Mouse (Mus musculus) spleen, adult 2 months (tissue): ENCODE measurements around the gene Fam168a. TPM values are rescaled to one million over a fixed set of nuclear protein-coding genes. Genes with fewer than 3 reads are reported as not detected.

Experiments
- DNase-seq, 2 experiments: peaks; one replicate each; pipeline versions ENCODE4 v3.0.0 to v3.0.0-alpha.2; 2012 to 2021; ENCODE audit warnings: low spot score in 2 of 2, low read depth in 1 of 2
- H3K27ac ChIP-seq: fragments of 200-500 bp; 2 replicates; pipeline ENCODE4 v1.5.1; 2012; ENCODE audit warnings: low read length, inconsistent platforms; ENCODE audit not compliant: insufficient read depth
- H3K27me3 ChIP-seq: fragments of 200-500 bp; 2 replicates; pipeline ENCODE4 v1.6.1; 2012; ENCODE audit warnings: mild to moderate bottlenecking, moderate library complexity, low read length, inconsistent platforms; ENCODE audit not compliant: control insufficient read depth, insufficient read depth
- H3K36me3 ChIP-seq: fragments of 200-500 bp; 2 replicates; pipeline ENCODE4 v1.6.1; 2012; ENCODE audit warnings: mild to moderate bottlenecking, low read length, inconsistent platforms; ENCODE audit not compliant: control insufficient read depth, insufficient read depth
- H3K4me1 ChIP-seq: fragments of 200-500 bp; 2 replicates; pipeline ENCODE4 v1.6.1; 2011; ENCODE audit warnings: inconsistent platforms; ENCODE audit not compliant: control insufficient read depth, insufficient read depth, insufficient read length
- H3K4me3 ChIP-seq: fragments of 200-500 bp; 2 replicates; pipeline ENCODE4 v1.5.1; 2011; ENCODE audit warnings: mild to moderate bottlenecking, inconsistent platforms; ENCODE audit not compliant: insufficient read depth, insufficient read length; ENCODE audit errors: extremely low read depth
- CTCF ChIP-seq: fragments of 200-500 bp; IDR thresholded peaks from 2 replicates; pipeline ENCODE4 v1.5.1; 2011; ENCODE audit warnings: mild to moderate bottlenecking, inconsistent platforms; ENCODE audit not compliant: insufficient read depth, insufficient read length, insufficient replicate concordance; ENCODE audit errors: extremely low read depth
- POLR2A ChIP-seq: fragments of 200-500 bp; IDR thresholded peaks from 2 replicates; pipeline ENCODE4 v1.6.1; 2011; ENCODE audit warnings: low read depth, low read length, inconsistent platforms
- WGBS: fragments of 180-500 bp; shearing (Covaris S2); methylation state at CpG from one replicate; pipeline ENCODE4 v1.1.7; 2018; 5-methylcytosine and 5-hydroxymethylcytosine counted together
- polyA plus RNA-seq: library from polyadenylated mRNA; depleted of rRNA; stranded (reverse); fragments of >200 nt; gene quantifications from 2 replicates; pipeline ENCODE4 v1.2.3, GENCODE M21; 2012

Fam168a gene
- polyA plus RNA-seq, 1 experiment = 56.7 TPM

DNA sequence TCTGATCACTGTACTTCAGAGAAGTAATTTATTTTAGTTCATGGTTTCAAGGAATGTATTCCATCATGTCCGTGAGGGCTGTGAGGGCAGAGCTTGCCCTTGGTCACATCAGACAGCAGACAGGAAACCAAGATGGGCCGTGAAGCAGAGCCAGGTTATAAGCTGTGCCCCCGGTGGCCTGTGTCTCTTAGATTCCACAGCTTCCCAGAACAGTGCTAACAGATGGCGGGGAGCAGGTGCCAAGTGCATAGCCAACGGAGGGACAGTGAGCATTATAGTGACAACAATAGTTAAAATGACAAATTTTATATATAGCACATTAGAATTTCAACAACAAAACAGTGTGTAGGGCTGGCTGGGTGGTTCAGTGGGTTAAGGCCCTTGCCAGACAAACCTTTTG, 105.5 kb downstream of the Fam168a start:
- no peaks in the 10 kb centered on the region for H3K27me3 ChIP-seq
- 85% methylated on average over 5 of the region's 5 CpGs for WGBS
- no peak for DNase-seq

GRCm38 (mm10) chr7:100812641-100813040, 106.2 kb downstream of the Fam168a start:
- H3K27ac ChIP-seq = no peak overlapping the region
- no peak overlapping the region for H3K4me3 ChIP-seq
- WGBS = 90% methylated on average over 5 of the region's 5 CpGs
- H3K27me3 ChIP-seq = no peaks in the 10 kb centered on the region
- peaks cover 6% of the 10 kb centered on the region; the same call in 1 of the 2 replicates for H3K4me1 ChIP-seq
- no peak for TF ChIP-seq POLR2A
- TF ChIP-seq CTCF = no peak
- H3K36me3 ChIP-seq = no peaks in the 10 kb centered on the region
- DNase-seq = no peak

More for the DNA sequence above, 105.5 kb downstream of the Fam168a start:
- Histone ChIP-seq H3K27ac (no peak overlapping the region), H3K4me1 (no peaks in the 10 kb centered on the region), H3K4me3 (no peak overlapping the region), H3K36me3 (no peaks in the 10 kb centered on the region)
- no peak for TF ChIP-seq CTCF
- no peak for TF ChIP-seq POLR2A

DNA sequence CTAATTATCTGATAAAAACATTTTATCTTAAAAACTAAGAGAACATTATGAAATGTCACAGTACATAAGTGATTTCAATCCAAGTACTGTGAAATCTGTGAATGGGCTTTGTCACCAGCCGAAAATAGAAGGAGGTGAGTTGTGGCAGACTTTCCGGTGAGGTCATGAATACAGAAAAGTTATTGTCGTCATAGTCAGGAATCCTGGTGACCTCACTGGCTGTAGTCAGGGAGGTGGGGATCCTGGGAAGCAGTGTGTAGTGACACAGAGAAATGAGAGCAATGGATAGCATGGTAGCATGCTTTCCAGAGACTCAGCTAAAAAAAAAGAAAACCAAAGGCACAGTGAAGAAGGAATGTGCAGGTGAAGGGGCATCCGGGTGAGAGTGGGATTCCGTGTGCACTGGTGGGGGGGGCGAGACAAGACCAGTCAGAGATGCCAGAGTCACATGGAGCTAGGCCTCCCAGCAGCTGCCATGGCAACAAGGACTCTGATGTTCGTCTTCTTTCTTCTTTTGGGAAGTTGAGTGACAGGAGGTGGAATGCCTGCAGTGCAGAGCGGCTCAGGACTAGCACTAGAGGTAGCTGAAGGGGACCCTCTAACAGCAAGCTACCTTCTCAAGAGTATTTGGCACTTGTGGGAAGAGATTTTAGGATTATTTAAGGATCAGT, 109.6 kb downstream of the Fam168a start:
- Histone ChIP-seq H3K4me3 (no peak overlapping the region), H3K27ac (no peak overlapping the region), H3K27me3 (no peaks in the 10 kb centered on the region), H3K36me3 (no peaks in the 10 kb centered on the region), H3K4me1 (peaks cover 6% of the 10 kb centered on the region; the same call in 1 of the 2 replicates)
- TF ChIP-seq CTCF = no peak
- no peak for TF ChIP-seq POLR2A
- WGBS = 90% methylated on average over 8 of the region's 8 CpGs
- DNase-seq = no peak

GRCm38 (mm10) chr7:100816759-100817441, 110.5 kb downstream of the Fam168a start:
- Histone ChIP-seq H3K27ac (no peak overlapping the region), H3K27me3 (no peaks in the 10 kb centered on the region), H3K4me3 (no peak overlapping the region), H3K4me1 (peaks cover 6% of the 10 kb centered on the region; the same call in 1 of the 2 replicates), H3K36me3 (no peaks in the 10 kb centered on the region)
- no peak for DNase-seq
- TF ChIP-seq CTCF = no peak
- no peak for TF ChIP-seq POLR2A
- WGBS = 79% methylated on average over 6 of the region's 6 CpGs

- no peak overlapping the region for H3K4me3 ChIP-seq
- H3K4me1 ChIP-seq = peaks cover 6% of the 10 kb centered on the region; the same call in 1 of the 2 replicates
- TF ChIP-seq CTCF (no peak), POLR2A (no peak)
- no peaks in the 10 kb centered on the region for H3K36me3 ChIP-seq
- no peak for DNase-seq
- WGBS = 61% methylated on average over 2 of the region's 2 CpGs
- H3K27me3 ChIP-seq = no peaks in the 10 kb centered on the region
- H3K27ac ChIP-seq = no peak overlapping the region
Measured at GRCm38 (mm10) chr7:100817442-100817760, 111.0 kb downstream of the Fam168a start.

GRCm38 (mm10) chr7:100818401-100819064, 112.1 kb downstream of the Fam168a start:
- 61% methylated on average over 4 of the region's 4 CpGs for WGBS
- Histone ChIP-seq H3K4me3 (no peak overlapping the region), H3K36me3 (no peaks in the 10 kb centered on the region), H3K27me3 (no peaks in the 10 kb centered on the region), H3K27ac (no peak overlapping the region), H3K4me1 (peaks cover 6% of the 10 kb centered on the region; the same call in 1 of the 2 replicates)
- no peak for DNase-seq
- TF ChIP-seq POLR2A (no peak), CTCF (no peak)
